Mouse (Mus musculus): ENCODE data around the gene Duox2.

GRCm38 (mm10) chr2:122337291-122337690, 39.0 kb upstream of the Duox2 start:
- no peak for TF ChIP-seq CTCF (IDR thresholded peaks at IDR 0.05; ENCODE audit: low read depth, low read length)
- TF ChIP-seq TAL1 (conservative IDR thresholded peaks at IDR 0.05; ENCODE audit: low read depth, low read length) = no peak
